Mouse (Mus musculus) limb, embryonic 11.5 days (tissue): ENCODE measurements at regions not wholly inside any gene's neighbourhood (a gene's known extent, or its start where the extent isn't known, plus 50 kb on each side); places are given as distances from the start of the nearest gene placed in this dataset.

Experiments used
- ATAC-seq: fragments of 200-750 bp; cut with Nextera tagmentation; 2 replicates; pipeline ENCODE4 v1.8.0; 2017; ENCODE audit warnings: low read depth; ENCODE audit not compliant: insufficient number of reproducible peaks, low FRiP score, low TSS enrichment
- DNase-seq: peaks from one replicate; pipeline ENCODE4 v3.0.0-alpha.2; 2015; ENCODE audit warnings: low spot score
- H3K27ac ChIP-seq: fragments of 300-500 bp; sonication (generic); replicated peaks from 2 replicates; pipeline ENCODE4 v1.5.1; 2014; ENCODE audit warnings: low read depth, mild to moderate bottlenecking, low read length
- H3K27me3 ChIP-seq: fragments of 300-500 bp; sonication (generic); 2 replicates; pipeline ENCODE4 v1.6.1; 2014; ENCODE audit warnings: mild to moderate bottlenecking, low read length, mixed read lengths; ENCODE audit not compliant: control insufficient read depth, insufficient read depth
- H3K36me3 ChIP-seq: fragments of 300-500 bp; sonication (generic); 2 replicates; pipeline ENCODE4 v1.6.1; 2014; ENCODE audit warnings: mild to moderate bottlenecking, low read length, moderate library complexity, mixed read lengths; ENCODE audit not compliant: control insufficient read depth, insufficient read depth
- H3K4me1 ChIP-seq: fragments of 300-500 bp; sonication (generic); 2 replicates; pipeline ENCODE4 v1.6.1; 2014; ENCODE audit warnings: low read length, mixed read lengths; ENCODE audit not compliant: control insufficient read depth, insufficient read depth
- H3K4me2 ChIP-seq: fragments of 300-500 bp; sonication (generic); 2 replicates; pipeline ENCODE4 v1.6.1; 2014; ENCODE audit warnings: low read depth, mild to moderate bottlenecking, moderate library complexity; ENCODE audit not compliant: severe bottlenecking
- H3K4me3 ChIP-seq: fragments of 300-500 bp; sonication (generic); 2 replicates; pipeline ENCODE4 v1.5.1; 2014; ENCODE audit warnings: low read depth, low read length
- H3K9ac ChIP-seq: fragments of 300-500 bp; sonication (generic); 2 replicates; pipeline ENCODE4 v1.6.1; 2014; ENCODE audit warnings: mild to moderate bottlenecking, low read length
- H3K9me3 ChIP-seq: fragments of 300-500 bp; sonication (generic); 2 replicates; pipeline ENCODE4 v1.6.1; 2016; ENCODE audit warnings: low read length; ENCODE audit not compliant: control insufficient read depth
- WGBS: fragments of 180-500 bp; shearing (Covaris S2); extraction: QIAGEN DNeasy Blood & Tissue Kit; methylation state at CpG from one replicate; pipeline ENCODE4 v1.1.7; 2014; 5-methylcytosine and 5-hydroxymethylcytosine counted together

DNA sequence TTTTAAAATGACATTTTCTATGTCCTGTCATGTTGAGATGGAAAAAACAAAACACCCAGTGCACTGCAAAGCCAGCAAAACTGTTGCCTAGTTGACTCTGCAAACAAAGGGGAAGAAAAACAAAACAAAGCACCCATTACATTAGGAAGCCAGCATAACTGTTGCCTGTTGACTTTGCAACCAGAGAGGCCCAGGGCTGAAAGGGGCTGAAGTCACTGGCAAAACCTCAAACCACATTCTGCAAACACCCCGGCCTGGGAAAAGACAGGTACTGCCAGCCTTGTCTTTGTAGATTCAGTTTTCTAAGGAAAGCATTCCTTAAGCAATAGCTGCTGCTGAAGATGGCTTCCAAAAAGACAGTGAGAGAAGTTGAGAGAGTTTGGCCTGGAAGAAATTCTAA lies 175.0 kb upstream of the Rsrc1 start:
- 81% methylated on average over 1 of the region's 1 CpGs for WGBS
- ATAC-seq = no peak

DNA sequence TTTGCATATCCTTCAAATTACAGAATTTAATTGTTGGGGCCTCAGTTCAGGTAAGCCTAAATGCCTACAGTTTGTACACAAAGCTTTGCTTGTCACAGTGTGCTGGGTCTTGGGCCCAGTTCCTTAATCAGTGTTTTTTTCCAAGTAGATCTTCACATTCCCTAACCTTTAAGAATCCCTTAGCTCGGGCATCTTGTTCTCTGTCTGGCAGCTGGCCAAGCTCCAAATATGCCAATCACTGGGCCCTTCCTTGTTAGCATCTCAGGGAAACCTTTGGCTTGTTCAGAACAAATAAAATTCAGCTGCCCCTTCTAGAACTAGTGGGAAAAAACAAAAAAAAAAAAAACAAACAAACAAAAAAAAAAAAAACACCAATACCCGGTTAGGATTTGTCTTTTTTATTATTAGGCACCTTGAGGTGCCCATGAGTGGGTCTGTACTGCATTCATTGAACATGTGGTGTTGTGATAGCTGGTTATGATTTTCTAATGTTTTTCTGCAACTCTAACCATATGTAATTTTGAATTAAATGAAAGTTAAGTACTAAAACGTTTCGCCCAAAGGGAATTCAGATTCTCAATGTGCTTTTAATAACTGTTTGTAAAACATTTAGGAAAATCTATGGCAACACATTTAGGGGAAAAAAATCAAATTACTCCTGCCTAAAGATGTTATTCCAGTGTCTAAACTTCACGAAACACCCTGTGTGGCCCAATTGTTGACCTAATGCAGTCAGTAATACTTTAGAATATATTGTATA lies 168.3 kb upstream of the Rsrc1 start:
- H3K4me2 ChIP-seq = no peak overlapping the region
- ATAC-seq (no peak), DNase-seq (no peak)
- no peak overlapping the region for H3K9ac ChIP-seq
- WGBS = 77% methylated on average over 5 of the region's 5 CpGs
- H3K27me3 ChIP-seq = no peaks in the 10 kb centered on the region
- no peaks in the 10 kb centered on the region for H3K4me1 ChIP-seq
- H3K36me3 ChIP-seq = no peaks in the 10 kb centered on the region
- no peak overlapping the region for H3K27ac ChIP-seq
- H3K9me3 ChIP-seq = no peaks in the 10 kb centered on the region
- no peak overlapping the region for H3K4me3 ChIP-seq

More for the DNA sequence above, 175.0 kb upstream of the Rsrc1 start:
- Histone ChIP-seq H3K27ac (no peak overlapping the region), H3K27me3 (no peaks in the 10 kb centered on the region), H3K36me3 (no peaks in the 10 kb centered on the region), H3K4me2 (no peak overlapping the region), H3K4me1 (no peaks in the 10 kb centered on the region), H3K4me3 (no peak overlapping the region), H3K9me3 (no peaks in the 10 kb centered on the region), H3K9ac (no peak overlapping the region)
- no peak for DNase-seq

DNA sequence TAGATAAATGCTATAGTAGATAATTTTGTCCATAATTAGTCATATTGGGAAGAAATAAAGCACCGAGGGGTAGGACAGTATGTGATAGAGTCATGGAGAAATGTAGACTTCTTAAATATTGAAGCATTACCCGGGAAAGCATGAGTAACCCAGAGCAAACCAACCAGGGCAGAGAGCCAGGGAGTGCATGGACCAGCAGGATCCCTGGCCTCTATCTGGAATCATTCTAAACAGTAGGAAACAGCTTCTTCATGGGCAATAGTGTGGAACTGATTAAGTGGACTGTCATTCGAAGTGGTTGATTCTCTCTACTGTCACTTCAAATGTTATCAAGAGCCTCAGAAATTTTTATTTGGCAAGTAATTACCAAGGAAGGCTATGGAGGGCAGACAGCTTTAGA lies 155.4 kb upstream of the Rsrc1 start:
- ATAC-seq (no peak), DNase-seq (no peak)
- Histone ChIP-seq H3K27ac (no peak overlapping the region), H3K27me3 (no peaks in the 10 kb centered on the region), H3K9me3 (no peaks in the 10 kb centered on the region), H3K4me1 (no peaks in the 10 kb centered on the region), H3K36me3 (no peaks in the 10 kb centered on the region), H3K4me2 (no peak overlapping the region), H3K9ac (no peak overlapping the region), H3K4me3 (no peak overlapping the region)
- WGBS = 89% methylated on average over 3 of the region's 3 CpGs
